Mouse (Mus musculus) frontal cortex, postnatal 36 days (tissue): ENCODE data around the gene Ola1.

Source experiments
- DNase-seq, 2 experiments: peaks; one replicate each; pipeline ENCODE4 v3.0.0; 2022; ENCODE audit warnings: low spot score in 2 of 2

The Ola1 gene

DNA sequence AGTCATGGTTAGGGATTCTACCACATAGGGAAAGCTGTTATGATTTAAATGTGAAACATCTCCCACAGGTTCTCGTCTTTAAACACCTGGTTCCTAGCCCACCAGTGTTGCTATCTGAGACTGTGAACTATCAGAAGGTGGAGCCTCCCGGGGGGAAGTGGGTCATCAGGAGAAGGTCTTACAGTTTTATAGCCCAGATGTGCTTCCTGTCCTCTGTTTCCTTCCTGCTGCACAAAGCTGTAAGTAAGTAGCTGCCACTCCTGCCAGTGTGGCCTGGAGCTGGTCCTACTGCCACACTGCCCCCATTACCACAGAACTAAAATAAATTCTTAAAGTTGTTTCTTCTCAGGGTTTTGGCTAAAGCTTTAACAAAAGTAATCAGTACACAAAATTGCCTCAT, 72.6 kb downstream of the Ola1 start:
- DNase-seq = no peak

DNA sequence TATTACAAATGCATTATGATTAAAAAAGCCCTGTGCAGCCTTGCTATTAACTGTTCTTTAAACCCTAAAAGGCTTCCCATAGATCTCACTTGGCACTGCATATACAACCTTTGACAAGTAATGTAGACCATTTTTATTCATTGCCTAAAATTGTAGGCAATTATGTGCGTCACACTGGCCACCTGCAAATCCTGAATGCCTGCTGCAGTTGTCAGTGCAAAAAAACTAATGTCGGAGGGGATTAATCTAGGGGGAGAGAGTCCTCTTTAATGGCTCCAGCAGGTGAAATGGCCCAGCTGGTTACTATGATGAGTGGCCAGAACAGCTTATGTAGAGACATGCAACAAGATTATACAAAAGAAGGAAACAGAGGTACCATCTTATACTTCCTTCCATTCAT, 75.0 kb downstream of the Ola1 start:
- no peak for DNase-seq

DNA sequence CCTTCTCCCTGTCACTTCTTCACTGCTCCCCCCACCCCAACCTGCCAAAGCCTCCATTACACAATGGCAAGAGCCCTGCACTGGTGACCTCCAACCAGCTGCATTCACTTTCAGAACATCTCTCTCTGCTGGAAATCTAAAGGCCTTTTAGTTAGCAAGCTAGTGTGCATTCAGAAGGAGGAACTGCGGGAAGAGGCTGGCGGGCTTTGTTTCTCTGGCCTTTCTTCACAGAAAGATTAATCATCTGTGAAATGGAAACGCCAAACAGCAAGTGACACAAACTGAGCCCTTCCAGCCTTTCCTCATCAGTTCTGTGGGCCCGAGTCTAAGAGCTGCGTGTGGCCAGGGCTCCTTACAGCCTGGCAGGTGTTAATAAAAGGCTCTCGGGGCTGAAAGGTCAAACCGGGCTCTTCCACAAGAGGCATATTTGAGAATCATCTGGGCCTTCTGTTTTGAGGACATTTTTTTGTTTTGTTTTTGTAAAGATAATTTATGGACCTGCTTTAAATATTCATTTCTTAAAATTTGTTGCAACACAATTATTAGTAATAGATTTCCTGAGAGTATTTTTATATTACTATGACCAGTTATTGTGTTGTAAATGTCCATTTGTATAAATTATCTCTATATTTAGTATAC, 75.8 kb downstream of the Ola1 start:
- no peak for DNase-seq

DNA sequence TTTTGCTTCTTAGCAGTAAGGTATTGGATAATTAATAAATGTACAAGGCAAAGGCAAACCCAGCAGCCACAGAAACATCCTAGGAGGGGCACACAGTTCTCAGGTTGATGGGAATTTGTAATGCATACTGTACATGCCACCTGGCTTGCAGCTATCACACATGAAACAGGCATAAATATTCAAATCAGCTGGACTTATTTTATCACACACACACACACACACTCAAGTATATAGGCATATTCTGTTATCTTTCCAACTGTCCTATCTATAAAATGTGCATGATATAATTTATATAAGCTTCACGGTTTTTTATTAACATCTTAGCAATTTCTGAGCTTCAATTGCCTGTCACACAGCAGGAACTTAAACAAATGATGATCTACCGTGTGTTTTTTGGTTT, 85.8 kb downstream of the Ola1 start:
- no peak for DNase-seq

DNA sequence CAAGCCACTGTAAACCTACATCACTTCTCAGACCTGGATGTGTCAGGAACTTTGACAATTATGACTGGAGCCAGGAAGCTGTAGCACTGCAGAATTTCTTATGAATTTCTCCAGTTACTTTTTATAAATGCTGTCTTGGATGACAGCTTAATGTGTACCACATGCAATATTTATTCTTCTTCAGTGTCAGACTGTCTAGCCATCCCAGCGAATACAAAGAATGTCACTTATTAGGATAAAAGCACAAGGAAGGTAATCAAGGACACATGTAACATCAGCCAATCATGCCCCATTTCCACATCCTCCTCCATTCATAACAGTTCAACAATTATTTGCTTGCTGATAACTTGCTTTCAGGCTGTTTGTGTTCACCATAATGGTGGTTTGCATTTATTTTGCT, 91.0 kb downstream of the Ola1 start:
- DNase-seq = no peak

DNA sequence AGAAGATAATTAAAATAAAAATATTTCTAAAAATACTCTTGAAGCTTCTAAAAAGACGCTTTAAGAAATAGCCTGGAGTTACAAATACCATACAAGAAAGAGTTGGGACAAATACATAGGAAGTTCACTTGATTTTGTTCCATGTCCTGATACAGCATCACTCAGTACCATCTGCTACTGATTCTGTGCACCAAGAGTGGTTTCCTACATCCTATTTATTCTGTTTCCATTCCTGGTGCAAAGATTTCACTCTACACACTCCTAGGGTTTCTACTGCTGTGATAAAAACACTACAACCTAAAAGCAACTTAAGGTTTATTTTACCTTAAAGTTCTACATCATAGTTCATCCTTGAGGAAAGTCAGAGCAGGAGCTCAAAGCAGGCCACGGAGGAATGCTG, 99.9 kb downstream of the Ola1 start:
- peak in 1 of 2 experiments; percentile 30 for DNase-seq

DNA sequence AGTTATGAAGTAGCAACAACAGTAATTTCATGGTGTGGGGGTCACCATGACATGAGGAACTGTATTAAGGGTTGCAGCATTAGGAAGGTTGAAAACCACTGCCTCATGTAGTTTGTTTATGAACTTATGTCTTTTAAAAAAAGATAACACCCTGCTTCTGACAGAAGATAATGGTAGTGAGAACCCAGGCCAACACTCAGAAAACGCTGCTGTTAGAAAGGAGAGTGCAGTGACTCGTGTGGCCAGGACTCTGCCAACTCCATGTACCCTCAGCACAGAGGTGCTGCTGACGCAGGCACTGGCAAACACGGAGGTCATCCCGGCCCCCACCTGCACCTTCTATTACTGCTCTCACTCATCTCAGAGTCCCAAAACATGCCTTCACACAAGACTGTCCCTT, 111.6 kb downstream of the Ola1 start:
- DNase-seq = no peak

DNA sequence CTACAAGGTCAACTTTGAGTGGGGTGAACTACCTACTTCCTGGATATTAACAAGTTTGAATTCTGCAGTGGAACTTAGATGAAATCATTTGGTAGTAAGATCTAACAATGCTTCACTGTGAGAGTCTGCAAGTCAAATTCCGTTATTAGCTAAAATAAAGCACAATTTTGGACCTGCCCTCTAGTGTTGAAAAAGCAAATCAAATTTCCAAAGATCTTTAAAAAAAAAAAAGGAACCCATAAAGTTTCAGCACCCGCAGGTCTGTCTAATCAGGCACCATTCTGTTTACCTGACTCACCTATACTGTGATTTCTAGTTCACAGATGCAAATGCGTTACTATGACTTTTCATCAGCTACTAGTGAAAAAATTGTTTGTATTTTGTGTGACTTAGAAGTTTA, 122.2 kb downstream of the Ola1 start:
- no peak for DNase-seq

DNA sequence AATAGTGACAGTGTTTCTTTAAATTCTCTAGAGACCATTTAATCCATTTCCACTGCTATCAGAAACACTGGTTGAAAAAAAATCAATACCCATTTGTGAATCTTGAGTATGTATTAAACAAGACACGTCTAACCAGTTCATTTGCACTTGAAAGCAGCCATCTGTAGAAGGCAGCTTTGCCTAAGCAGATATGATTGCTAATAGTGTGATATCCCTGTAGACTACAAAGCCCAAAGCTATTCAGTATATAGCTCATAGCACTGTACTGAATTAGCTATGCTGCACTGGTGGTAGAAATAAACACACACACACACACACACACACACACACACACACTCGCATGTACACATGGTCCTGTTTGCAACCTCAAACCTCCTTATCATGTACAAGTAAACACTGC, 123.4 kb downstream of the Ola1 start:
- no peak for DNase-seq

DNA sequence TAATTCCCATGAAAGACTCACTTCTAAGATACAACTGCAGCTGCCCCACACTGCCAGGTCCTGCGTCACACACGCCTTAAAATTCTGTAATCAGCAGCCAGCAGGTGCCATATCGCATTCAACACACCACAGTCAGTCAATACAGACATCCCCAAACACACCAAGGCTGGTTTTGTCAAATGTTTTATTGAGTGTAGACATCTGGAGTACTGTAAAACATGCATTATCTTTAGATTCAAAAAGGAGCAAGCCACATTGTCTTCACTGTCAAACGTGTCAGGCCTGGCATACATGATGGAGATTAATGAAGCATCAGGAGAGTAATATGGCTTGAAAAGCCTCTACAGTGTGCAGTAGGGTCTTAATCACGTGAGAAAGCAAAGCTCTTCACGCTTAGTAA, 125.7 kb downstream of the Ola1 start:
- DNase-seq = no peak

DNA sequence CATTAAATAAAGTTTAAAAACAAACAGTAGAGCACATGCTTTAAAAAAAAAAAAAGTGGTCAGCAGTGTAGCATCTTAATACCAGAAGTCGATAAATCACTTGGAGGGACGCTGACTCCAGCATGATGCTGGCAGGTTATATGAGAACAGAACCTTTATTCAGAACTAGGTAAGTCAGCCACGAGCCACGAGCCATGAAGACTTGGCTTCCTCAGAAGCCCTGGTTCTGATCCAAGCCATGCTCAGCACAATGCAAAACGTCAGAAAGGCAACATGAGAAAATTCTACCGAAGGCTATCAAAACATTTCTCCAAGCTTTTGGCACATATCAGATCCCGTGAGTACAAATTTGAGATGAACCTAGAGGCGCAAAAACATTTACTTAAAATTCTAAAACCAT, 127.4 kb downstream of the Ola1 start:
- DNase-seq = no peak

DNA sequence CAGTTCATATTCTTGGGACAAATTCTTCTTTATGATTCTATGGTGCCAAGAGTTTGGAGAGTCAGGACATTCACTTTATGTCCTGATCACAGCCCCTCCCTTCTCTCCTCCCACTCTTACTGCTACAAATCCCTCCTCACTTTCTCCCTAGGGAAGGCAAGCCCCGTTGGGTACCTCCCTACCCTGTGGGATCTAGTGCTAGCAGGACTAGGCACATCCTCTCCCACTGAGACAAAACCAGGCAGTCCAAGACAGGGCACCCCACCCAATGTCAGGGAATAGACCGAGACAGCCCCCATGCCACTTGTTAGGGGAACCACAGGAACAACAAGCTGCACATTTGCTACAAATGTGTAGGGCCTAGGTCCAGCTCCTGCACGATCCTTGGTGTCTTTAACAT, 131.1 kb downstream of the Ola1 start:
- no peak for DNase-seq

DNA sequence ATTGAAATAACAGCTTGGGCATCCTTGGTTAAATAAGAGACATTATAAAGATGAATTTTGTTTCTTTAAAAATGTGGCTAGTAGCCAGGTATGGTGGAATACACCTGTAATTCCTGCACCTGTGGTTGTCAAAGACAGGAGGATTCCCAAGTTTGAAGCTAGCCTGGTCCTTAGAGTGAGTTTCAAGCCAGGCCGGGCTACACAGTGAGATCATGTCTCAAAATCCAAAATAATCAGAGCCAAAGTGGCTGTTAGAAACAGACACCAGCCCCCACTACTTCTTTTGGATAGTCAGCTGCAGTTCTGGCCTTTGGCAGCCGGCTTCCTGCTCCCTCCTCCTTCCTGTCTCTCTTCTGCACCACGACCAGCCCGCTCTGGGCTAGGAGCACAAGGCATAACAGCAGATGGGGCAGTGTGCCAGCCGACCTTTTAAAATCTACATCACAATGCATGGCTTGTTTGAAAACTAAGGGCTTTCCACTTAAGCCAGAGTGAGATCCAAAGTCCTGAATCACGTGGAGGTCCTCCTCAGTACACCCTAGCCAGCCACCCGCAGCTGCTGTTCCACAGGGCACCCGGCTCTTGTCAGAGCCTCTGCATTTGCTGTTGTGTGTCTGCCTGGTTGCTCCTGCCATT, 132.9 kb downstream of the Ola1 start:
- DNase-seq = peak; percentile 18 to 29

DNA sequence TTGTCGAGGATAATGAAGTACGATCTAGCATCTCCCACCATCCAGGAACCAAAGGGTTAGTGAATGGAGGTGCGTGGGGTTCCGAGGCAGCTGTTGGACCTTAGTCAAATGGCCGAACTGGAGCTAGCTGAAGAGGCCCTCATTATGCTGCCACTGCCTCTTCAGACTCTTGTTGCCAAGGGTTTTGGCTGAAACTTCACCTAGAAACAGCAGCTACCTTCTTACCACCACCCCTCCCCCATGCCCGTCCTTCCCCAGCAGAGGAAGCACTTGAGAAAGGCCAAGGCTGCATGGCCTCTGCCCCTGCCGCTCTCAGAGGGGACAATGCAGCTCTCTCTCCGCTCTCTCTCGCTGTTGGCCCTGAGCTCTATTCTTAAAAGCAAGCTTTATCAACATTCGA, 136.2 kb downstream of the Ola1 start:
- DNase-seq = peak in 1 of 2 experiments; percentile 17

DNA sequence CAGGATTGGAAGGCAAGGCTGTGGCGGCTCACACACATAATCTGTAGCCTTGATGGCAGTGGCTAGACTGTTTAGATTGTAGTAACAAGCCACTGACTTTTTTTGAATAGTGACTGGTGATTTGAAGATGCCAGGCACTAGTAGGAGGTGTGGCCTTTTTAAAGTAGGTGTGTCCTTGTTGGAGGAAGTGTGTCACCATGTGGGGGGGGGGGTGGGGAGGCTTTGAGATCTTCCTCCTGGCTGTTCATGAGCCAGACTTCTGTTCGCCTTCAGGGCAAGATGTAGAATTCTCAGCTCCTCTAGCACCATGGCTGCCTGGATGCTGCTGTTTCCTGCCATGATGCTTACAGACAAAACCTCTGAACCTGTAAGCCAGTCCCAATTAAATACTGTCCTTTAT, 136.9 kb downstream of the Ola1 start:
- no peak for DNase-seq

DNA sequence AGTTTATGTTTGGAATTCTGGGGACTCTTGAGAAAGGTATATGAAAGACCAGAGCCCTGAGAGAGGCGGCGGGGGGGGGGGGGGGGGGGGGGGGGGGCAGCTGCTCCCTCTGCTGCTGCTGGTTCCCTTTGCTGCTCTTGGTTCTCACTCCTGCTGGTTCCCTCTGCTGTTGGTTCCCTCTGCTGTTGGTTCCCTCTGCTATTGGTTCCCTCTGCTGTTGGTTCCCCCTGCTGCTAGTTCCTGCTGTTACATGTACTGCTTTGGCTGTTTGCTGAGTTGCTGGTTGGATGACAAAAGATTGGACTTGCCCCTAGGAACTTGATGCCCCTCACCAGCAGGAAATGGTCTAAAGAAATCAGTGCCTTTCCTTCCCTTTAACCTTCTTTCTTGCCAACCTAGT, 138.6 kb downstream of the Ola1 start:
- DNase-seq = no peak

DNA sequence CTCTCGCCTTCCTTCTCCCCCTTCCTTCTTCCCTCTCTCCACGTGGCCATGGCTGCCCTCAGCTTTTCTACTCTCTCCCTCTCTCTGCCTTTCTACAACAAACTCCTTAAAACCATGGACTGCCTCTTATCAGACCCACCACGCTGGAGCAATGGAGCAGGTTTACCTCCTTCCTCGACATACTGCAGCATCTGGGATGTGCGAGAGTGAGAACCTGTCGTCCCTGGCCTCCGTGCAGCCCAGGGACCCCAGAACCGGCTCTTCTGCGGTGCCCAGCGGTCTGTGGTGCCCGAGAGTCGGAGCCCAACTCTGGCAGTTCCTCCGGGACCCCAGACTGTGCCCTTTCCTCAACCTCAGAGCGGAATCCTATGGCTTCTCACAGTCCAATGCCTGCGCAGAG, 139.4 kb downstream of the Ola1 start:
- DNase-seq = no peak

DNA sequence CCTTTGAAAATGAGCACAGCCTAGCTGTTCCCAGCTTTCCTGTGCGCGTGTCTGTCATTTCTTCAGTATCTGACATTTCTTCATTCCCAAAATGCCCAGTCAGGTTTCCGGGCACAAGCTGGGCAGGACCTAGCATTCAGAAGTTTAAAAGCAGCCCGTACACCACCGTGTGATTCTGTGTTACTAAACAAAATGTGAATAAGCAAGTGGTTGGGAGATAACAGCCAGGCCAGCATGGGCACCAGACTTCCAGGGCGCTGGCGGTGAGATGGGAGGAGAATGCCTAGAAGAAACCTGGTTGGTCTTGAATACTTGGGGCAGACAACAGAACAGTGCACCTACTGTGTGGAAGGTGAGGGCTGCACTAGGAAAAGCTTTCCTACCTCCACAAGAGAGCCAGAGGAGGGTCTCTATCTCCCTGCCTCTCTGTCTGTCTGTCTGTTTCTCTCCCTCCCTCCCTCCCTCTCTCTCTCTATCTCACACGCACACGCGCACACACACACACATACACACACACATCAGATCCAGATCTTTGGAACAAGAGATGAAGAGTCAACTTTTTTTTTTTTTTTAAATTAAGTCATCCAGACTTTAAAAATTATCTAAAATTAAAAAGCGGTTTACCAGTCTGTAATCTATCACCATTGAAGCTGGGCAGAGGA, 144.8 kb downstream of the Ola1 start:
- no peak for DNase-seq

DNA sequence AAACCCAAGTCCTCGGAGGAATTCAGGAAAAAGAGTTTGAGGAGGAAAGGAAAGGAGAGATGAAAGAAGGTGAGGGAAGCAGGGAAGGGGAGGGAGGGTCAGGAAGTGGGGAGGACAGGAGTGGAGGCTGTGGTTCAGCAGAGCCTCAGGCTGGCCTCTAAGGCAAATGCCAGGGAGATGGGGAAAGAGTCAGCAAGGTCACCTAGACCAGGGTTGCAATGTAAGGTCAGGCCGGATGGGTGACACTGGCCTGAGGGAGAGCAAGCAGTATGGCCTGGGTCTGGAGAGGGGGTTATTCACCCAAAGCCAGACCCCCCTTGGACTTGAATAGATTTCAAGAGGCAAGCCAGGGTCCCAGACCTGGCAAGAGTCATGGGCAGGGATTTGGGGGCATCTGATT, 147.5 kb downstream of the Ola1 start:
- no peak for DNase-seq

DNA sequence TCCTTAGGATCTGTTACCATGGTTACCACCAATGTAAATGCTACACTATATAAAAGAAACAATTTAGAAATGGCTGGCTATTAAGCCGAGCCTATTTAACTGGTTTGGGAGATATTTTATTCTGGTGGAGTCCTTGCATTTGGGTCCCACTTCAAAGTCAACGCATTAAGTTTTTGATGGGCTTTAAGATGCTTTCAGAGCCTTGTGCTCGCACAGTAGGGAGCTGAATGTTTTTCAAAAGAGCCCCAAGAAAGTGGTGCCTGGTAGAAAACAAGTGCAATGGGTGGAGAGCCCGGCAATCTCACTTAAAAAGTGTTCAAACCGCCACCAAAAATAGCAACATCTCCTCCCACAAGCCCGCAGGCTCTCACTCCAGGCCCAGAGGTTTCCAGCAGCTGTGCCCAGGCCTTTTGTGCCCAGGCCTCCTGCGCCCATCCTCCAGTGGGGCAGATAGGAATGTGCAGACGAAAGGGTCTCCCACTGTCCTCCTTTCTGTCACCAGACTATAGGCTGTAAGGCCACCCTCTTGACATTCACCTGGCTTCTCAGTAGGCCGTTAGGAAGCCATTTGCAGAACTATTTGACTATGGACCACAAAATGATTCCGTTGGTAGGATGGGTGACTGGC, 148.2 kb downstream of the Ola1 start:
- DNase-seq = no peak

DNA sequence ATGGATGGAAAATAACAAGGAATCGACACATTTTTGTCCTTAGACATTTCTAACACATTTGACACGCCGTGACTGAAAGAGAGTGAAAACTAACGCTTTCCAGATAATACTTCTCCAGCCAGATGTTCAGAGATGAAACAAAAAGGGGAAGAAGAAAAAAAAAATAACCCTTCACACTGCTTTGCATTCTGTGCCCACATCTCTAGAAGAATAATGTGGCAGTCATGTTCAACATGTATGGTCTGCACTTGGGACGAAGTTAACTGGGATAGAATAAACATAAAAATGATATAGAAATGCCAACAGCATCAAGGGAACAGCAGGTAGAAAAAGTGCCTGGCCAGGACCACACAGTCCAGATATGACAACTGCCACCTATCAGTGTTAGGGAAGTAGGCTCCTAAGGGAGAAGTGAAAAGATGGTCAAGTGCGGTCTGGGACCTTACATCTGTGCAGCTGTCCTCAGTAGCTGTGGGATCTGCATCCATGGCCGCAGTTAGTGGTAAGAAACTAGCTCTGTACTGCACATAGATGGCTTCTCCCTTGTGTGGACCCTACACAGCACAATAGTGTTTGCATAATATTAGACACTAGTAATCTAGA, 149.4 kb downstream of the Ola1 start:
- no peak for DNase-seq

DNA sequence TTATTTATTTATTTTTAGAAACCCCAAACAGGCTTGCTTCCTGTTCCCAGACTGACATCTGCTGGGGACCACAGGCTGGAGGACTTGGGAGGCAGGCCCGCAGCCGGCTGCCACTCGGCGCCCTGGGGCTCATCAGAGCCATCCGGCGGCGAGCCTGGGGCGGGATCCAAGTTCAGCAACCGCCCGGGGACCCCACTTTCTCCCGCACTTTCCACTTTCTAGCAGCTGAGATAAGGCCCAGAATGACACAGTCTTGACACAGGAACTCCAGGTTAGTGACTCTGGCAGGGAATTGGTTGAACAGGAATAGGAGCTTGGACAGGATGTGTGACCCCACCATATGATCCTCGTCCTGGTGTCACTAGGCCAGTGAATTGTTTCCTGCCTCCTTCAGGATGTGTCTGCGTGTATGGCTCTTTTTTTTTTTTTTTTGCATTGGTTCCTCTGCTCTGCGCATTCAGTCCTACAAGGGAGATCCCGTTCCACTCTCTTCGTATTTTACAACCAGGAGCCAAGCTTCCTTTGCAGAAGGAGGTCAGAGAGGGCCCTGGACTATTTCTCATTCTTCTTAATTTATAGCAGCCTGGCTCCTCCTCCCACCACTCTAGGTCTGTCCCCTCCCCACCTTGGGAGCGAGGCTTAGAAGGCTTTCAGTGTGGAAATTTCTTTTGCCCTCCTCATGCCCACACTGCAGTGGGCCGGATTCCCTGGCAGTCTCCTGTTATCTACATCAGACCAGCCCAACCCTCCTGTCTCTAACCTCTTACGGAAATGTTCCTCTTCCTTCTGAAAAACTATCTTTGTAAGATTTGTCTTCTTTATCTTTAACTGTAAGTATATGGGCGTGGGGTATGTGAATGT, 152.2 kb downstream of the Ola1 start:
- no peak for DNase-seq
